Mouse (Mus musculus) common myeloid progenitor, adult 5-6 weeks (primary cell): ENCODE measurements around the gene Cd9. TPM values are rescaled to one million over a fixed set of nuclear protein-coding genes. Genes with fewer than 3 reads are reported as not detected.
A peak's percentile ranks its signal among the peaks of the same experiment; 100 is the strongest.

Source experiments
- ATAC-seq: replicated peaks from 2 replicates; pipeline ENCODE4 v1.8.0; 2016; ENCODE audit warnings: low read depth, mild to moderate bottlenecking, moderate TSS enrichment, inconsistent platforms; ENCODE audit not compliant: poor library complexity, severe bottlenecking
- total RNA-seq: library from RNA; stranded (forward); fragments of 200-1000, 187-1606 nt; gene quantifications from 2 replicates; pipeline ENCODE4 v1.2.3, GENCODE M21; 2017

Gene Cd9
- total RNA-seq, 1 experiment from 2014 or later: 54.4 TPM

DNA sequence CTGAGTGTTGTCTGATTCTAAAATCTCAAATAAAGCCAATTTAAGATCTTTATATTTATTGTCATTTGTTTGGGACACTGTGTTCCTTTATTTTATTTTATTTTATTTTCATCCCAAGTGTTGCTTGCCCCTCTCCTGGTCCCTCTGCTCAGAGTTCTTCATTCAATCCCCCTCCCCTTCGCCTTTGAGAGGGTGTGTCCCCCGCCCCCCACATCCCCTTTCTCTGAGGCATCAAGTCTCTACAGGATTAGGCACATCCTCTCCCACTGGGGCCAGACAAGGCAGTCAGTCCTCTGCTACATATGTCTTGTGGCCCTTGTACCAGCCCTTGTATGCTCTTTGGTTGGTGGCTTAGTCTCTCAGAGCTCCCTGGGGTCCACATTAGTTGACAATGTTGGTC lies 46.9 kb downstream of the Cd9 start:
- no peak for ATAC-seq

- ATAC-seq: no peak
Measured at GRCm38 (mm10) chr6:125447205-125447604, 47.4 kb downstream of the Cd9 start.

GRCm38 (mm10) chr6:125445381-125445780 lies 49.2 kb downstream of the Cd9 start:
- ATAC-seq: peak; percentile 81

GRCm38 (mm10) chr6:125442591-125442990 lies 52.0 kb downstream of the Cd9 start:
- no peak for ATAC-seq

DNA sequence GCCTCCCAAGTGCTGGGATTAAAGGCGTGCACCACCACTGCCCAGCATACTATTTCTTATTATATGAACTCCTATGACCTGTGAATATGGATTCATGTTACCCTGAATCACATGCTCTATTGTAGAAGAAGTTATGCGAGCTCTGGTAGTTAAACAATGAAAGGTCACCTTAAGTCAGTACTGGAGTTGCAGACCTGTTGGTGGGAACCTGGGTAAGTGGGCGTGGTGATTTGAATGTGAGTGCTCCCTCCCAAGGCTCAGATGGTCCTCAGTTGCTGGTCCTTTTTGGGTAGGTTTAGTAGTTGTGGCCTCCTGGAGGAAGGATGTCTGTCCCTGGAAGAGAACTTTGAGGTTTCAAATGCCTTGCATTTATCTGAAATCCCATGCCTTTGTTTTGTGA lies 57.8 kb downstream of the Cd9 start:
- no peak for ATAC-seq

GRCm38 (mm10) chr6:125434735-125435518 lies 59.7 kb downstream of the Cd9 start:
- ATAC-seq: no peak

DNA sequence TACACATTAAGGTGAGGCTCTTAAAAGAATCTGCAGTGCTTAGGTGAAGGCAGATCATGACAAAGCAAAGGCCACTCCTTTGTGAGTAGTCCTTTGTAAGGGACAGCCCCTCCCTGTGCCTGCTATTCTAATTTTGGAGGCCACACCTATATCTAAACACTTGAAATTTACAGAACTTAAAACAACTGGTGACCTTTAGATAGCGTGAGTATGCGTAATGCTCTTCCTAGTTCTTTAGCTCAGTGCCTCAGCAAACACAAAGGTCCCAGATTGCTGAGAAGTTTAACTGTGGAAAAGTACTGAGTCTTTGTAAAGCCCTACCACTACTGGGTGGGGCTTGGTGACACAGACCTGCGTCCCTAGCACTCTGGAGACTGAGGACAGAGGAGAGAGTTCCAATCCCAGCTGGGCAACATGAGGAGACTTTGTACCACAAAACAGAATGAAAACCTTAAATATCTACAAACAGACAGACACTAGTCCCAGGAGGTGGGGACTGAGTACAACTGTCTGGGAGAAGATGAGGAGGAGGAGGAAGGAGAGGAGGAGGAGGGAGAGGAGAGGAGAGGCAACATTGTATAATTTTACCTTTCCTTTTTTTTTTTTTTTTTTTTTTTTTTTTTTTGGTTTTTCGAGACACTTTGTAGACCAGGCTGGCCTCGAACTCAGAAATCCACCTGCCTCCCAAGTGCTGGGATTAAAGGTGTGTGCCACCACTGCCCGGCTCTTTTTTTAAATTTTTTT lies 60.7 kb downstream of the Cd9 start:
- no peak; the same call in 1 of the 2 replicates for ATAC-seq

GRCm38 (mm10) chr6:125433257-125433656 lies 61.3 kb downstream of the Cd9 start:
- ATAC-seq: no peak

DNA sequence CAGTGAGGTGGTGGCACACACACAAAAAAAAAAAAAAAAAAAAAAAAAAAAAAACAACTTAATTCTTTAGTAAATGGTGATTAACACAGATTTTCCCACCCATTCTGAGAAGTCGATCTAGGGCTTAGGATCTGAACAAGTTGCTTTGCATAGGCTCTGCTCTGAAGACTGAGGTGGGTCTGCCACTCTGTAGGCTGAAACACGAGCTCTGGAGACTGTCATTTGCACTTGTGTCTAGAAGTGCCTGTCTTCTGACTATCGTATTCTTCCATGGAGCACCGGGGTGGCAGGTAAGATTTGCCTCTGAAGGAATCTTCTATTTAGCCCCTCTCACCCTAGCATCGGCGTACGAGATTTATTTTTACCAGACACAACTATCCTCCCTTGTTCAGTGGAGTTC lies 62.1 kb downstream of the Cd9 start:
- ATAC-seq: no peak

- no peak for ATAC-seq
Measured at GRCm38 (mm10) chr6:125430982-125431381, 63.6 kb downstream of the Cd9 start.

DNA sequence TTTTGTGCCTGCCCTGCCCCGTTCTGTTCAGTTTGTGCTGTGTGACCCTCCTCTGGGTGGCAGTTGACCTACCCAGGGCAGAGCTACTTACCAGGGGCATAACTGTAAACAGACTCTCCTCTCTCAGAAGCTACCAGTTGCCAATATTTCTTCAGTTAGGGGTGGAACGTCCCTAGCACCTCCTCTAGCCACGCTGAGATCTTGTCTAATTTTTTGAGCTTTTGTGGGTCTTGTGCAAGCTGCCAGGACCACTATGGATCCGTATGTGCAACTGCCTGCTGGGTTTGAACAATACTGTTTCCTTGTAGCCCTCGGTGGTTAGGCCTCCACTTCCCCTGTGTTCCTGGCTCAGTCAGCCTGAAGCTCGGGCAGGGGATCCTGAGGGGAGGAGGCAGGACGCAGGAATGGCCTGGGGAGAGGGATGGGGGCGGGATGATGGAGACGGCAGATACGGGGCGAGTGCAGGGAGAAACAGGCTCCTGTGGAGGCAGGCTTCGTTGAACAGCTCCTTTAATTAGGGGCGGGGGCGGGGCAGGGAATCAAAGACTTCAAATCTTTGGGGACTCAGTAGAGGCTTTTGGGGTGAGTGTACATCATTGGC lies 64.1 kb downstream of the Cd9 start:
- peak; percentile 33 for ATAC-seq

- ATAC-seq: no peak
Measured at GRCm38 (mm10) chr6:125429741-125430140, 64.8 kb downstream of the Cd9 start.

DNA sequence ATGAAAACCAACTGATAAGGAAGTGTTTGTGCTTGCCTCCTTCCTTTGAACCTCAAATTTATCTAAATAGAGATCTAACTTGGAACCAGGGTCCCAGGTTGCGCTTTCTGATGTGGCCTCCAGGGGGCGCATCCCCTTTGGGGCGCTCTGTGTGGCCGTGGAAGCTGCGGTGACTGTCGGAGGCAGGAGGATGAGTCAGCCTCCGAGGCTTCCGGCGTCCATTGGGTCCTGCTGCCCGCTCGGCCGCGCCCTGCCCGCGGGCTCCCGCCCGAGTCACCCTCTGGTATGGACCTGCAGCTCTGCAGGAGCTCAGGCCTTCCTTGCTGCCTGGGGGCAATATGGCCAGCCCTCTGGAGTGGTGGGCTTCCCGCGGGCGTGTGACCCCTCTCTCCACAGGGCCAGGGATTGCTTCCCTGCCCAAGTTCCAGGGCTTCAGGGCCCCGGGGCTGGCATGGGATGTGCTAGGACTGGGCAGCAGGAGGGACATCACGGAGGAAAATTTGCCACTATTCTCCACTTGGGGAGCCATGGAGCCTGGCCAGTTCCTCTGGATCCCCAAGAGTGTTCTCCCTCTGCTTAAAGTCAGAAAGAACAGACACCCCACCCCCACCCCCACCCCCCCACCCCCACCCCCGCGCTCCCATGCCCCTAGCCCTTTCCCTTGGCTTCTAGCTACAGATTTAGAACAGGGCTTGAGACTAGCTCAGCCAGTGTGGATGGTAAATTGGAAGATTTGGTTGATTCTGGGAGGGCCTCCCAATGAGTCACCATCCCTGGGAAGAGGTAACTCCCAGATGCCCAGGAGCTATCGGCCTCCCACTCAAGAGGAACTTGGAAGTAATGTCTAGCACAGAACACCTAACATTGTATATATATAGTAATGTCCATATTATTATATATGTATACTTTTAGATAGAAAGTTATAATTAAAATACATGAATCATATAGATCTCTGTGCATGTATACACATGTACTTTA lies 67.9 kb downstream of the Cd9 start:
- peak; percentile 60 for ATAC-seq

- peak; percentile 48 for ATAC-seq
Measured at GRCm38 (mm10) chr6:125425205-125426090, 69.1 kb downstream of the Cd9 start.

GRCm38 (mm10) chr6:125424156-125424555 lies 70.4 kb downstream of the Cd9 start:
- ATAC-seq: no peak

DNA sequence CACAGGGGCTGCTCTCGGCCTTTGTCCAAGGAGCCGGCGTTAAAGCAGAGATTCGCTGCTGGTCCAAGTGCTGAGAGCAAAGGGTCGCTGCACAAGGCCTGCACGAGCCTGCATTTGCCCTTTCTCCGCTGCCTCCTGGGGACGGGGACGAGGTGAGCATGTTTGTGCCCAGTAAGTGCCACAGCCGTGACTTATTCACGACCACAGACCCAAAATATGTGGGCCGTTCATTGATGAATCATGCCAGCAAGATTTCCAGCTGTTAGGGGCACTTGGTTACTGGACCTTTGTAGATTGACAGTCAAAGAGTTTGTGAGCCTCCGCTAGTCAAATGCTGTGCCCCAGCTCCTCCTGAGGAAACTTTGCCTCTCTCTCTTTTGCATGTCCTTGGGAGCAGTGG lies 71.1 kb downstream of the Cd9 start:
- ATAC-seq: no peak

- ATAC-seq: no peak
Measured at GRCm38 (mm10) chr6:125423099-125423498, 71.5 kb downstream of the Cd9 start.

- ATAC-seq: peak; percentile 62
Measured at GRCm38 (mm10) chr6:125422051-125422822, 72.4 kb downstream of the Cd9 start.
